Mouse (Mus musculus): Measurements from ENCODE around the gene Apol7c.

- TF ChIP-seq CTCF (IDR thresholded peaks at IDR 0.05; ENCODE audit: borderline replicate concordance, control insufficient read depth, extremely low read depth, insufficient read depth, low read length, poor library complexity) (no peak), POLR2A (IDR thresholded peaks at IDR 0.05; ENCODE audit: control insufficient read depth, extremely low read depth, insufficient read depth, low read length, poor library complexity) (no peak)
These were observed 46.2 kb upstream of the Apol7c start for GRCm38 (mm10) chr15:77579311-77579710.
